8 mouse cellular contexts compared by ENCODE assay signal in the genomic region with DNA sequence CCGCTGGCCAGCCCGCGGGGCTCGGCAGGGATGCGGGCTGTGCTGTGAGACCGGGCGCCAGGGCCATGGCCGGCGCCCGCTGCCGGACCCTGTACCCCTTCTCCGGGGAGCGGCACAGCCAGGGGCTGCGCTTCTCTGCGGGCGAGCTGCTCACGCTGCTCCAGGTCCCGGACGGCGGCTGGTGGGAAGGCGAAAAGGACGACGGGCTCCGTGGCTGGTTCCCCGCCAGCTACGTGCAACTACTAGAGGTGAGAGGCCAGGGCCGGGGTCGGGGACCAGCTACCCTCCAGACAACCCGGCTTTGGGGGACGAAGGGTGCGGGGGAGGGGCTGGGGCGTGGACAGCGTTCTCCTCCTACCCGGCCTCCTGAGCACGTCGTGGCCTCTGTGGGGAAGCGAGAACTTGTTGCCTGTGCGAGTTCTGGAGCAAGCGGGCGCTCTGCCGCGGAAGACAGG. TPM values are rescaled to one million over a fixed set of nuclear protein-coding genes. Genes with fewer than 3 reads are reported as not detected.
DNase-seq lines count a peak whose midpoint lies in the region; ATAC-seq and TF ChIP-seq lines count a peak whose summit lies in the region.

No protein-coding gene starts in this region.

- no peaks in the 10 kb centered on the region for H3K27me3 ChIP-seq in cerebellum, adult 2 months (ENCODE audit: control insufficient read depth, insufficient read depth, low read length)
- peaks cover 18% of the 10 kb centered on the region; the same call in 1 of the 2 replicates for H3K27me3 ChIP-seq in forebrain, embryonic 14.5 days (replicated peaks; ENCODE audit: control insufficient read depth, insufficient read depth, low read length)
- H3K27me3 ChIP-seq in hindbrain, embryonic 16.5 days (replicated peaks; ENCODE audit: control insufficient read depth, insufficient read depth, low read length) = no peaks in the 10 kb centered on the region
- H3K27me3 ChIP-seq in liver, embryonic 16.5 days (ENCODE audit: control insufficient read depth, insufficient read depth, low read depth, low read length) = peaks cover 28% of the 10 kb centered on the region

- H3K9ac ChIP-seq in forebrain, embryonic 14.5 days (ENCODE audit: low read length) = peak overlapping the region; percentile 69
- peak overlapping the region; percentile 87 for H3K9ac ChIP-seq in hindbrain, embryonic 16.5 days (ENCODE audit: low read depth, low read length)
- peak overlapping the region; percentile 33; the same call in 1 of the 2 replicates for H3K9ac ChIP-seq in liver, embryonic 16.5 days (ENCODE audit: low read depth, low read length)

- H3K4me2 ChIP-seq in forebrain, embryonic 14.5 days (ENCODE audit: low read length) = peak overlapping the region; percentile 98
- H3K4me2 ChIP-seq in hindbrain, embryonic 16.5 days (ENCODE audit: low read length) = peak overlapping the region; percentile 96
- H3K4me2 ChIP-seq in liver, embryonic 16.5 days (ENCODE audit: low read depth, low read length) = peak overlapping the region; percentile 73

- DNase-seq in cerebellum, adult 2 months = peak; percentile 17 to 25
- DNase-seq in cerebellum, adult 9-10 months = no peak
- peak; percentile 58 to 60 for DNase-seq in adrenal gland, adult 18-20 months (ENCODE audit: low spot score in 2 of 2)
- peak; percentile 17 for DNase-seq in forebrain, embryonic 14.5 days (ENCODE audit: low spot score)
- no peak for DNase-seq in frontal cortex, postnatal 36 days (ENCODE audit: low spot score in 2 of 2)

- peak overlapping the region; percentile 72 for H3K4me3 ChIP-seq in cerebellum, adult 2 months (replicated peaks; ENCODE audit: insufficient read depth, low read depth, low read length)
- H3K4me3 ChIP-seq in forebrain, embryonic 14.5 days (ENCODE audit: low read depth, low read length) = peak overlapping the region; percentile 65
- H3K4me3 ChIP-seq in hindbrain, embryonic 16.5 days (ENCODE audit: low read length) = peak overlapping the region; percentile 75
- peak overlapping the region; percentile 59 for H3K4me3 ChIP-seq in liver, embryonic 16.5 days (ENCODE audit: low read depth, low read length)
- H3K4me3 ChIP-seq in olfactory bulb, adult 2 months (ENCODE audit: insufficient read depth, low read depth, low read length) = peak overlapping the region; percentile 53

- no peak for TF ChIP-seq POLR2A in cerebellum, adult 2 months (IDR thresholded peaks at IDR 0.05; ENCODE audit: borderline replicate concordance, insufficient read depth, low read length)
- no peak for TF ChIP-seq POLR2A in olfactory bulb, adult 2 months (IDR thresholded peaks at IDR 0.05; ENCODE audit: insufficient read depth, low read depth, low read length)

- no peaks in the 10 kb centered on the region for H3K9me3 ChIP-seq in forebrain, embryonic 14.5 days (replicated peaks; ENCODE audit: control insufficient read depth, low read length)
- no peaks in the 10 kb centered on the region for H3K9me3 ChIP-seq in hindbrain, embryonic 16.5 days (ENCODE audit: control insufficient read depth, low read length)
- no peaks in the 10 kb centered on the region for H3K9me3 ChIP-seq in liver, embryonic 16.5 days (replicated peaks; ENCODE audit: control insufficient read depth, low read length)

- peak; percentile 37 for ATAC-seq in forebrain, embryonic 14.5 days
- peak; percentile 52 for ATAC-seq in hindbrain, embryonic 16.5 days
- ATAC-seq in liver, embryonic 16.5 days (ENCODE audit: low read depth) = no peak

- H3K36me3 ChIP-seq in forebrain, embryonic 14.5 days (ENCODE audit: control insufficient read depth, insufficient read depth, low read length) = no peaks in the 10 kb centered on the region
- no peaks in the 10 kb centered on the region for H3K36me3 ChIP-seq in hindbrain, embryonic 16.5 days (ENCODE audit: control insufficient read depth, insufficient read depth, low read length)
- no peaks in the 10 kb centered on the region for H3K36me3 ChIP-seq in liver, embryonic 16.5 days (ENCODE audit: control insufficient read depth, insufficient read depth)

- WGBS in cerebellum, adult 2 months = 2% methylated on average over 42 of the region's 42 CpGs
- under 1% methylated on average over 37 of the region's 42 CpGs for WGBS in forebrain, embryonic 14.5 days
- 0% methylated on average over 38 of the region's 42 CpGs for WGBS in hindbrain, embryonic 16.5 days
- WGBS in liver, embryonic 16.5 days (ENCODE audit: insufficient replicate concordance) = 1% methylated on average over 41 of the region's 42 CpGs
- WGBS in olfactory bulb, adult 2 months = 4% methylated on average over 42 of the region's 42 CpGs

- H3K27ac ChIP-seq in cerebellum, adult 2 months (ENCODE audit: insufficient read depth, low read length) = no peak overlapping the region
- H3K27ac ChIP-seq in forebrain, embryonic 14.5 days (ENCODE audit: low read depth, low read length) = peak overlapping the region; percentile 9; the same call in 1 of the 2 replicates
- H3K27ac ChIP-seq in hindbrain, embryonic 16.5 days (ENCODE audit: low read depth, low read length) = peak overlapping the region; percentile 70; the same call in 1 of the 2 replicates
- H3K27ac ChIP-seq in liver, embryonic 16.5 days (ENCODE audit: low read length) = no peak overlapping the region
- H3K27ac ChIP-seq in olfactory bulb, adult 2 months (ENCODE audit: insufficient read depth, low read depth, low read length) = no peak overlapping the region

- TF ChIP-seq CTCF in cerebellum, adult 2 months (IDR thresholded peaks at IDR 0.05; ENCODE audit: borderline replicate concordance, insufficient read depth, low read depth, low read length) = no peak
- TF ChIP-seq CTCF in olfactory bulb, adult 2 months (IDR thresholded peaks at IDR 0.05; ENCODE audit: insufficient read depth, low read depth, low read length) = no peak

- no peaks in the 10 kb centered on the region for H3K4me1 ChIP-seq in cerebellum, adult 2 months (ENCODE audit: control insufficient read depth, insufficient read depth, low read length)
- H3K4me1 ChIP-seq in forebrain, embryonic 14.5 days (ENCODE audit: control insufficient read depth, insufficient read depth, low read length) = peaks cover 6% of the 10 kb centered on the region; the same call in 1 of the 2 replicates
- H3K4me1 ChIP-seq in hindbrain, embryonic 16.5 days (ENCODE audit: control insufficient read depth, insufficient read depth, low read depth, low read length) = peaks cover 9% of the 10 kb centered on the region
- H3K4me1 ChIP-seq in liver, embryonic 16.5 days (ENCODE audit: control insufficient read depth, low read depth, low read length) = no peaks in the 10 kb centered on the region
- peaks cover 16% of the 10 kb centered on the region for H3K4me1 ChIP-seq in olfactory bulb, adult 2 months (ENCODE audit: control insufficient read depth, insufficient read depth, low read length)

RNA-seq across cellular contexts. Expression of gene Gas7, which starts 0.3 kb away (rescaled TPM):
- 182 and 239 TPM in 2 replicates for polyA plus RNA-seq in cerebellum, adult 2 months (2012; rRNA removed)
- total RNA-seq in adrenal gland, adult 18-20 months (2021) = 10 to 100 TPM; 35.5 to 52.9 TPM
- polyA plus RNA-seq in forebrain, embryonic 14.5 days (2014; fragmentation: Nextera tagmentation; extraction: Ambion mirVana) = 39.5 and 49.3 TPM in 2 replicates
- polyA plus RNA-seq in hindbrain, embryonic 16.5 days (2015; fragmentation: Nextera tagmentation; extraction: Ambion mirVana) = 31.0 and 34.8 TPM in 2 replicates
- polyA plus RNA-seq in liver, embryonic 16.5 days (2015; fragmentation: Nextera tagmentation; extraction: Ambion mirVana) = 2.0 and 2.5 TPM in 2 replicates
- polyA plus RNA-seq in olfactory bulb, adult 2 months (2012; ENCODE audit: insufficient read depth, insufficient read length, low replicate concordance, missing spikeins) = 67.1 TPM in 1 of 2 replicates, not detected in the other

Comparison
In these comparisons a context has a peak if more than half of its experiments do, and no peak if none do; other contexts are left out.
1. DNase-seq: peak in cerebellum, adult 2 months (2 of 2), adrenal gland, adult 18-20 months (2 of 2) and forebrain, embryonic 14.5 days (single experiment); none in cerebellum, adult 9-10 months (single experiment) and frontal cortex, postnatal 36 days (0 of 2).
2. H3K27ac ChIP-seq: peak in forebrain, embryonic 14.5 days (single experiment) and hindbrain, embryonic 16.5 days (single experiment); none in cerebellum, adult 2 months (single experiment), liver, embryonic 16.5 days (single experiment) and olfactory bulb, adult 2 months (single experiment).
3. H3K9ac ChIP-seq: peak in every context shown above with its lines; median percentile 87 in hindbrain, embryonic 16.5 days; 69 in forebrain, embryonic 14.5 days; 33 in liver, embryonic 16.5 days.
4. Peak in every context shown above with its lines, with median percentiles within 50 percentile points of each other: H3K4me3 ChIP-seq and H3K4me2 ChIP-seq.